Mouse (Mus musculus) gonadal fat pad, adult 2 months (tissue): ENCODE measurements around the gene Ssxb10. TPM values are rescaled to one million over a fixed set of nuclear protein-coding genes. Genes with fewer than 3 reads are reported as not detected.
"Not testable (repeated sequence)": the region's sequence is repeated elsewhere in the genome, so short reads cannot be mapped to it uniquely, and the experiment has no call there.

Source experiments
- DNase-seq: peaks from one replicate; pipeline ENCODE4 v3.0.0-alpha.2; 2012; ENCODE audit warnings: low read depth
- polyA plus RNA-seq: library from polyadenylated mRNA; depleted of rRNA; stranded (reverse); fragments of >200 nt; gene quantifications from 2 replicates; pipeline ENCODE4 v1.2.3, GENCODE M21; 2012; rRNA removed

Gene Ssxb10
- polyA plus RNA-seq = not detected in 2 replicates

GRCm38 (mm10) chrX:8327124-8327523, at the start of gene Ssxb10:
TSS of gene Ssxb10 (plus strand) at chrX:8327424.
- no peak for DNase-seq

GRCm38 (mm10) chrX:8288621-8289020, 38.6 kb upstream of the Ssxb10 start:
- no peak for DNase-seq

- no peak for DNase-seq
These were observed 17.9 kb upstream of the Ssxb10 start for GRCm38 (mm10) chrX:8309302-8309701.

- DNase-seq = not testable (repeated sequence)
These were observed 12.3 kb upstream of the Ssxb10 start for GRCm38 (mm10) chrX:8314905-8315304.

GRCm38 (mm10) chrX:8366678-8367077, 39.5 kb downstream of the Ssxb10 start, which contains the start of gene Ssxb9:
TSS of gene Ssxb9 (plus strand) at chrX:8366978.
- DNase-seq = not testable (repeated sequence)

Other genes starting within 250 kb of the Ssxb10 start
- gene Was, start 236.9 kb upstream of the Ssxb10 start, polyA plus RNA-seq = 7.8 and 9.5 TPM in 2 replicates
- gene Wdr13, start 194.5 kb upstream of the Ssxb10 start, polyA plus RNA-seq = 93.8 and 104 TPM in 2 replicates
- gene Rbm3, start 181.5 kb upstream of the Ssxb10 start, polyA plus RNA-seq = 134 and 160 TPM in 2 replicates
- 12.0 TPM in 2 replicates for gene Tbc1d25, start 151.2 kb upstream of the Ssxb10 start, polyA plus RNA-seq
- 68.5 and 99.7 TPM in 2 replicates for gene Ebp, start 133.9 kb upstream of the Ssxb10 start, polyA plus RNA-seq
- gene Porcn, start 120.9 kb upstream of the Ssxb10 start, polyA plus RNA-seq = 32.0 and 33.2 TPM in 2 replicates
- gene Ftsj1, start 75.0 kb upstream of the Ssxb10 start, polyA plus RNA-seq = 42.3 and 43.6 TPM in 2 replicates
- gene Slc38a5, start 56.3 kb upstream of the Ssxb10 start, polyA plus RNA-seq = 2,149 and 4,709 TPM in 2 replicates
- gene Ssxb9, start 39.6 kb downstream of the Ssxb10 start, polyA plus RNA-seq = not detected in 2 replicates
- gene Ssxb1, start 85.9 kb downstream of the Ssxb10 start, polyA plus RNA-seq = not detected in 2 replicates
- gene Ssxb2, start 134.3 kb downstream of the Ssxb10 start, polyA plus RNA-seq = not detected in 2 replicates
- not detected in 2 replicates for gene Gm14459, start 197.5 kb downstream of the Ssxb10 start, polyA plus RNA-seq
- not detected in 2 replicates for gene Ssxb6, start 220.8 kb downstream of the Ssxb10 start, polyA plus RNA-seq